Mouse (Mus musculus) heart, postnatal 10 days (tissue): ENCODE measurements around the gene Rasgrf2. TPM values are rescaled to one million over a fixed set of nuclear protein-coding genes. Genes with fewer than 3 reads are reported as not detected.

Source experiments
- DNase-seq, 2 experiments: peaks; one replicate each; pipeline ENCODE4 v3.0.0; 2021
- intact Hi-C: fragments of 180-260 bp; cut with DNase I; formaldehyde crosslinking; loops from one replicate; pipeline ENCODE4 v1.15.1; 2025
- total RNA-seq, 2 experiments: library from RNA; stranded (reverse); gene quantifications; 2 replicates each; pipeline ENCODE4 v1.2.3; 2021

Gene Rasgrf2
- total RNA-seq, 2 experiments from 2014 or later, result 2.5 to 2.6 TPM

- intact Hi-C loops, result no loop called here
- DNase-seq, result no peak
Measured at GRCm38 (mm10) chr13:91956474-91956873, 175.0 kb downstream of the Rasgrf2 start.

- intact Hi-C loops, result no loop called here
Measured at GRCm38 (mm10) chr13:91955646-91956045, 175.8 kb downstream of the Rasgrf2 start.

GRCm38 (mm10) chr13:91955175-91955574 lies 176.3 kb downstream of the Rasgrf2 start:
- intact Hi-C loops, result no loop called here
- no peak for DNase-seq

More at GRCm38 (mm10) chr13:91955646-91956045, 175.8 kb downstream of the Rasgrf2 start:
- DNase-seq, result no peak

GRCm38 (mm10) chr13:91940113-91940512 lies 191.3 kb downstream of the Rasgrf2 start:
- intact Hi-C loops, result no loop called here
- DNase-seq, result no peak

GRCm38 (mm10) chr13:91938826-91939225 lies 192.6 kb downstream of the Rasgrf2 start:
- intact Hi-C loops, result no loop called here

GRCm38 (mm10) chr13:91937232-91937631 lies 194.2 kb downstream of the Rasgrf2 start:
- intact Hi-C loops, result no loop called here
- DNase-seq, result no peak

More at GRCm38 (mm10) chr13:91938826-91939225, 192.6 kb downstream of the Rasgrf2 start:
- DNase-seq, result no peak

- DNase-seq, result no peak
- intact Hi-C loops, result no loop called here
Measured at GRCm38 (mm10) chr13:91932122-91932521, 199.3 kb downstream of the Rasgrf2 start.

- no peak for DNase-seq
- intact Hi-C loops, result no loop called here
Measured at GRCm38 (mm10) chr13:91929943-91930726, 201.3 kb downstream of the Rasgrf2 start.

GRCm38 (mm10) chr13:91928605-91929389 lies 202.7 kb downstream of the Rasgrf2 start:
- intact Hi-C loops, result no loop called here
- no peak for DNase-seq

- no peak for DNase-seq
Measured at GRCm38 (mm10) chr13:91921010-91921409, 210.4 kb downstream of the Rasgrf2 start.

GRCm38 (mm10) chr13:91918764-91919163 lies 212.7 kb downstream of the Rasgrf2 start:
- intact Hi-C loops, result no loop called here
- DNase-seq, result no peak

More at GRCm38 (mm10) chr13:91921010-91921409, 210.4 kb downstream of the Rasgrf2 start:
- intact Hi-C loops, result no loop called here

GRCm38 (mm10) chr13:91917835-91918234 lies 213.6 kb downstream of the Rasgrf2 start:
- intact Hi-C loops, result no loop called here
- no peak for DNase-seq

- intact Hi-C loops, result no loop called here
- no peak for DNase-seq
Measured at GRCm38 (mm10) chr13:91916308-91916707, 215.1 kb downstream of the Rasgrf2 start.

- intact Hi-C loops, result no loop called here
- peak; percentile 27 to 38 for DNase-seq
Measured at GRCm38 (mm10) chr13:91915582-91916239, 215.7 kb downstream of the Rasgrf2 start.

- DNase-seq, result no peak
- intact Hi-C loops, result no loop called here
Measured at GRCm38 (mm10) chr13:91915192-91915581, 216.3 kb downstream of the Rasgrf2 start.

GRCm38 (mm10) chr13:91911652-91912051 lies 219.8 kb downstream of the Rasgrf2 start:
- intact Hi-C loops, result no loop called here
- no peak for DNase-seq

GRCm38 (mm10) chr13:91911211-91911610 lies 220.2 kb downstream of the Rasgrf2 start:
- no peak for DNase-seq
- intact Hi-C loops, result no loop called here

GRCm38 (mm10) chr13:91908202-91908980 lies 223.1 kb downstream of the Rasgrf2 start:
- intact Hi-C loops, result loop anchor here (1.0 to 10.0 kb wide), 3 partner anchors 430 to 826 kb away; no protein-coding TSS in a partner anchor
- DNase-seq, result peak; percentile 89 to 91

- intact Hi-C loops, result loop anchor here (10.0 kb wide), 1 partner anchor 828 kb away; no protein-coding TSS in a partner anchor
- no peak for DNase-seq
Measured at GRCm38 (mm10) chr13:91906338-91906737, 225.1 kb downstream of the Rasgrf2 start.

GRCm38 (mm10) chr13:91896476-91896875 lies 235.0 kb downstream of the Rasgrf2 start:
- DNase-seq, result no peak
- intact Hi-C loops, result no loop called here
